Mouse (Mus musculus) small intestine, adult 2 months (tissue): ENCODE data around the gene Msh6. TPM values are rescaled to one million over a fixed set of nuclear protein-coding genes. Genes with fewer than 3 reads are reported as not detected.
A peak's percentile ranks its signal among the peaks of the same experiment; 100 is the strongest.
"Not testable (repeated sequence)": the region's sequence is repeated elsewhere in the genome, so short reads cannot be mapped to it uniquely, and the experiment has no call there.

Experiments used
- H3K27ac ChIP-seq: fragments of 200-500 bp; 2 replicates; pipeline ENCODE4 v1.5.1; 2012; ENCODE audit warnings: low read depth, low read length, control low read depth, inconsistent platforms; ENCODE audit not compliant: insufficient read depth
- H3K27me3 ChIP-seq: fragments of 200-500 bp; 2 replicates; pipeline ENCODE4 v1.6.1; 2012; ENCODE audit warnings: mild to moderate bottlenecking, moderate library complexity, low read length, inconsistent platforms; ENCODE audit not compliant: control insufficient read depth, insufficient read depth
- H3K36me3 ChIP-seq: fragments of 200-500 bp; 2 replicates; pipeline ENCODE4 v1.6.1; 2012; ENCODE audit warnings: mild to moderate bottlenecking, low read length, control low read depth, inconsistent platforms; ENCODE audit not compliant: control insufficient read depth, insufficient read depth
- H3K4me1 ChIP-seq: fragments of 200-500 bp; 2 replicates; pipeline ENCODE4 v1.6.1; 2012; ENCODE audit warnings: low read length, inconsistent platforms, mixed read lengths; ENCODE audit not compliant: control insufficient read depth, insufficient read depth, insufficient read length
- H3K4me3 ChIP-seq: fragments of 200-500 bp; 2 replicates; pipeline ENCODE4 v1.5.1; 2012; ENCODE audit warnings: low read depth, mild to moderate bottlenecking, control low read depth, inconsistent platforms, low read length, moderate library complexity
- CTCF ChIP-seq: fragments of 200-500 bp; IDR thresholded peaks from 2 replicates; pipeline ENCODE4 v1.5.1; 2012; ENCODE audit warnings: low read depth, mild to moderate bottlenecking, control low read depth, inconsistent platforms, low read length, moderate library complexity, mixed read lengths; ENCODE audit not compliant: insufficient replicate concordance, insufficient read length; ENCODE audit errors: extremely low read depth
- POLR2A ChIP-seq: fragments of 200-500 bp; IDR thresholded peaks from 2 replicates; pipeline ENCODE4 v1.6.1; 2012; ENCODE audit warnings: low read depth, mild to moderate bottlenecking, control low read depth, inconsistent platforms, low read length, moderate library complexity
- WGBS: fragments of 180-500 bp; shearing (Covaris S2); methylation state at CpG from one replicate; pipeline ENCODE4 v1.1.7; 2018; 5-methylcytosine and 5-hydroxymethylcytosine counted together
- polyA plus RNA-seq: library from polyadenylated mRNA; depleted of rRNA; stranded (reverse); fragments of >200 nt; gene quantifications from 2 replicates; pipeline ENCODE4 v1.2.3, GENCODE M21; 2012

Msh6 gene
- polyA plus RNA-seq, 1 experiment, result 1.8 TPM

- TF ChIP-seq CTCF (peak; percentile 22; the same call in 1 of the 2 replicates), POLR2A (no peak)
- Histone ChIP-seq H3K27ac (no peak overlapping the region), H3K4me3 (no peak overlapping the region), H3K27me3 (no peaks in the 10 kb centered on the region), H3K4me1 (no peaks in the 10 kb centered on the region), H3K36me3 (no peaks in the 10 kb centered on the region)
- 60% methylated on average over 8 of the region's 8 CpGs for WGBS
These were observed 16.6 kb upstream of the Msh6 start for GRCm38 (mm10) chr17:87958283-87958682.

- H3K4me1 ChIP-seq, H3K27ac ChIP-seq, H3K4me3 ChIP-seq, H3K36me3 ChIP-seq, H3K27me3 ChIP-seq: not testable (repeated sequence)
- WGBS, result 91% methylated on average over 11 of the region's 11 CpGs
These were observed 15.5 kb upstream of the Msh6 start for GRCm38 (mm10) chr17:87959406-87959805.

DNA sequence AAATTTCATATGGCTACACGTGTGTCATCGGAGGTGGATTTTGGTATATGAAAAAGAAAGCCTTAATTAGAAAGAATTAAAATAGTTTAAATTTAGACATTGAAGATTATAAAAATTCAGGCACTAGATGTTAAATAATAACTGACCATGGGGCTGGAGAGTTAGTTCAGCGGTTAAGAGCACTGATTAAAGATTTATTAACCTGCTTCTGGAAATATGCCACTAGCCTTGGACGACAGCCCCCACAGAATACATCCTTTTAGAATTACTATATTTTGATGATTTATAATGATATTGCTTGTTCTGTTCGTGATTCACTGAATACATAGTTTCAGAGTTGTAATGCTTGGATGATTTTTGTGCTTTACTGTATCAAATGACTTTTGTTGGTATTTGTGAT is 14.9 kb upstream of the Msh6 start:
- not testable (repeated sequence) for H3K36me3 ChIP-seq, H3K27me3 ChIP-seq, H3K27ac ChIP-seq, H3K4me3 ChIP-seq, H3K4me1 ChIP-seq
- WGBS, result 77% methylated on average over 5 of the region's 5 CpGs

DNA sequence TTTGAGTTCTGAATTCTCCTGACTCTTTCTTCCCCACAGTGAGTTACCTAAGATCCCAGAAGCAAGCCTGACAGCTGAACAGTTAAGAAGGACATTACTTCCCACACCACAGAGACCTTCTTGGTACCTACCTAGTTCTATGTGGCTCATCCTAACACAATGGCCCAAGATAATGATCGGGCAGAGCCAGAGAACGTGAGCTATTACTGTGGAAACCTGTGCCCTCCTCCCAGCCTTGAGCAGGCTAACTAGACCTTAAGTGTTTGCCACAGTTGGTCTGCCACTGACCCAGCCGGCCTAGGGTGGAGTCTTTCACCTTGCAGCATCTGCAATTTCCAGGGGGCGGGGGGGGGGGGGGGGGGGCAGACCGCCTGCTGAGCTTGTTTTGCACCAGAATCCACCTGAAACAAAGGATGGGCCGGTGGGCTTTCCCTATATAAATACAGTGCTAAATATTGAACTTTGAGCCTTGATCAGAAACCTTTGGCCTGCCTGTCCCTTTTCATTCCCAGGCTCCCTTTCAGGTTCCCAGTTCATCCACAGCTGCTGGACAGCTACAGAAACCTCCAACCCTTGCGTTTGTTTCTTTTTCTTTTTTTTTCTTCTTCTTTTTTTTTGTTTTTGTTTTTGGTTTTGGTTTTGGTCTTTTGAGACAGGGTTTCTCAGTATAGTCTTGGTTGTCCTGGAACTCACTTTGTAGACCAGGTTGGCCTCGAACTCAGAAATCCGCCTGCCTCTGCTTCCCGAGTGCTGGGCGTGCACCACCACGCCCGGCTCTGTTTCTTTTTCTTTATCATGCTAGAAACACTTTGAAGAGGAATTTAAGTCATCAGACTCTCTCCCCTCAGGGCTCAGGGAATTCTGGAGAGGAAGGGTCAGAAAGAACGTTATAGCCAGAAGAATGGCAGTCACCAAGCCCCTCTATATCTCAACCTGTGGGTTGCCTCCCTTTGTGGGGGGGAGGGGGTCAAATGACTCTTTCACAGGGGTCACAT is 11.5 kb upstream of the Msh6 start:
- TF ChIP-seq CTCF (no peak), POLR2A (no peak)
- Histone ChIP-seq H3K4me3 (no peak overlapping the region), H3K27me3 (no peaks in the 10 kb centered on the region), H3K36me3 (no peaks in the 10 kb centered on the region), H3K4me1 (no peaks in the 10 kb centered on the region), H3K27ac (no peak overlapping the region)
- WGBS, result 89% methylated on average over 14 of the region's 14 CpGs

- not testable (repeated sequence) for H3K4me3 ChIP-seq, H3K27me3 ChIP-seq, H3K36me3 ChIP-seq, H3K4me1 ChIP-seq, H3K27ac ChIP-seq
- WGBS, result 41% methylated on average over 7 of the region's 8 CpGs
These were observed 6.4 kb upstream of the Msh6 start for GRCm38 (mm10) chr17:87968483-87968926.

- 80% methylated on average over 15 of the region's 15 CpGs for WGBS
- not testable (repeated sequence) for H3K4me3 ChIP-seq, H3K27me3 ChIP-seq, H3K4me1 ChIP-seq, H3K36me3 ChIP-seq, H3K27ac ChIP-seq
These were observed 2.9 kb upstream of the Msh6 start for GRCm38 (mm10) chr17:87971696-87972591.

DNA sequence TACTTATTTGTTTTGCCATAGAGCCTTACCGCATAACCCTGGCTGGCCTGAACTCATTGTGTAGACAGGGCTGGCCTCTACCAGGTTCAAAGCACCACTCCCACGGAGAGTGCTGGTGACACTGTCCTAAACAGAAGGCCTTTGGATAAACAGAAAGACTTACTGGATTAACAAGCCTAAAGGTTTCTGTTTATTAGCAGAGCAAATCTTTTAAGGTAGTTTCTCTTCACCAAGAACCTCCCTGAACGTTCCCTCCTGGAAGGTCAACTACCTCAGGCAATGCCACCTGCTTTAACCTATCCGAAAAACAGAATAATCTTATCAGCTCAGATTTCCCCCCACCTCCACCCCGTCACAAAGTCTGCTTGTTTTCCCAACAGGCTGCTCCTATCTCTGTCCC is 2.0 kb upstream of the Msh6 start:
- Histone ChIP-seq H3K36me3 (no peaks in the 10 kb centered on the region), H3K4me1 (peaks cover 2% of the 10 kb centered on the region; the same call in 1 of the 2 replicates), H3K27me3 (no peaks in the 10 kb centered on the region), H3K27ac (no peak overlapping the region), H3K4me3 (no peak overlapping the region)
- WGBS, result 44% methylated on average over 5 of the region's 5 CpGs
- no peak for TF ChIP-seq CTCF
- TF ChIP-seq POLR2A, result no peak
